Mouse (Mus musculus) embryonic facial prominence, embryonic 15.5 days (tissue): ENCODE data around the gene Enho. TPM values are rescaled to one million over a fixed set of nuclear protein-coding genes. Genes with fewer than 3 reads are reported as not detected.
A peak's percentile ranks its signal among the peaks of the same experiment; 100 is the strongest.

Experiments
- ATAC-seq: fragments of 200-750 bp; cut with Nextera tagmentation; 2 replicates; pipeline ENCODE4 v1.8.0; 2017; ENCODE audit warnings: low read depth, moderate TSS enrichment; ENCODE audit not compliant: insufficient number of reproducible peaks, low FRiP score, low TSS enrichment
- H3K27ac ChIP-seq: fragments of 300-500 bp; sonication (generic); replicated peaks from 2 replicates; pipeline ENCODE4 v1.5.1; 2015; ENCODE audit warnings: mild to moderate bottlenecking, inconsistent platforms
- H3K27me3 ChIP-seq: fragments of 300-500 bp; sonication (generic); 2 replicates; pipeline ENCODE4 v1.6.1; 2015; ENCODE audit warnings: inconsistent platforms
- H3K36me3 ChIP-seq: fragments of 300-500 bp; sonication (generic); 2 replicates; pipeline ENCODE4 v1.6.1; 2015; ENCODE audit warnings: mild to moderate bottlenecking, inconsistent platforms
- H3K4me1 ChIP-seq: fragments of 300-500 bp; sonication (generic); 2 replicates; pipeline ENCODE4 v1.6.1; 2015; ENCODE audit warnings: inconsistent platforms
- H3K4me2 ChIP-seq: fragments of 300-500 bp; sonication (generic); replicated peaks from 2 replicates; pipeline ENCODE4 v1.6.1; 2015; ENCODE audit warnings: mild to moderate bottlenecking, inconsistent platforms
- H3K4me3 ChIP-seq: fragments of 300-500 bp; sonication (generic); replicated peaks from 2 replicates; pipeline ENCODE4 v1.5.1; 2015; ENCODE audit warnings: mild to moderate bottlenecking, inconsistent platforms
- H3K9ac ChIP-seq: fragments of 300-500 bp; sonication (generic); 2 replicates; pipeline ENCODE4 v1.6.1; 2015; ENCODE audit warnings: inconsistent platforms
- H3K9me3 ChIP-seq: fragments of 300-500 bp; sonication (generic); replicated peaks from 2 replicates; pipeline ENCODE4 v1.6.1; 2016; ENCODE audit warnings: inconsistent platforms
- WGBS: fragments of 180-500 bp; shearing (Covaris S2); methylation state at CpG from one replicate; pipeline ENCODE4 v1.1.7; 2015; 5-methylcytosine and 5-hydroxymethylcytosine counted together
- polyA plus RNA-seq: library from polyadenylated mRNA; unstranded; fragments of >200 nt; fragmentation: Nextera tagmentation; extraction: Ambion mirVana; gene quantifications from 2 replicates; pipeline ENCODE4 v1.2.1, GENCODE M21; 2015

Enho gene
- polyA plus RNA-seq, 1 experiment from 2014 or later: 23.8 TPM

DNA sequence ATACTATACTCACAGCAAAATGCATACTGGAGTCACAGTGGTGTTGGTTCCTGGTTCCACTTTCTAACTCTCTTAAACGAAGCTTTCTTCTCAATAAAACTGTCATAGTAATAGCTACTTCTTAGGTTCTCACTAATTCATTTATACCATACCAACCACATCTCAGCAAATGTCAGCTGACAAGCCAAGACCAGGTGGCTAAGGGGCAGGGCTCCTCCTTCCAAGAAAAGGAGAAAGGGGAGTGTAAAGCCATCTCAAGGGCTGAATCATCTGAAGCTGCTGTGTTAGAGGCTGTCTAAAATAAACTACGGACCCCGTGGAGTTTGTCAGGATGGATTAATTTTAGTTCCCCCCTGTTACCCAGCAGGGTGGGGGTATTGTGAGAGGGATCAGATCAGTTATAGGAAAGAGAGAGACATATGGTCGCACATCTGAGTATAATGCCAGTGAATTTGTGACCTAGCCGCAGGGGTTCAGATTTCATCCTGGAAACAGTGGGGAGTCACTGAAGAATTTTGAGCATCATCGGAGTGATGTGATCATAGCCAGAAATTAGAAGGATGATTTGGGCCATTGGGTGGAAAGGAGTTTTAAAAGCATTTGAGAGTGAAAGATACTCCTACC is 1.2 kb upstream of the Enho start:
- Histone ChIP-seq H3K27ac (no peak overlapping the region), H3K4me3 (no peak overlapping the region), H3K9ac (no peak overlapping the region), H3K4me2 (no peak overlapping the region), H3K4me1 (peaks cover 34% of the 10 kb centered on the region), H3K9me3 (no peaks in the 10 kb centered on the region), H3K27me3 (peaks cover 5% of the 10 kb centered on the region; the same call in 1 of the 2 replicates), H3K36me3 (no peaks in the 10 kb centered on the region)
- ATAC-seq: no peak
- 59% methylated on average over 6 of the region's 6 CpGs for WGBS

GRCm38 (mm10) chr4:41639214-41639841 is 796 bp downstream of the Enho start:
- Histone ChIP-seq H3K4me1 (peaks cover 45% of the 10 kb centered on the region), H3K9me3 (no peaks in the 10 kb centered on the region), H3K36me3 (no peaks in the 10 kb centered on the region), H3K4me3 (peak overlapping the region; percentile 54), H3K27me3 (peaks cover 5% of the 10 kb centered on the region; the same call in 1 of the 2 replicates), H3K27ac (no peak overlapping the region; the same call in 1 of the 2 replicates), H3K9ac (peak overlapping the region; percentile 61), H3K4me2 (peak overlapping the region; percentile 68)
- no peak for ATAC-seq
- WGBS: 15% methylated on average over 10 of the region's 10 CpGs

GRCm38 (mm10) chr4:41638828-41639213 is 1.3 kb downstream of the Enho start:
- WGBS: 71% methylated on average over 6 of the region's 6 CpGs
- Histone ChIP-seq H3K36me3 (no peaks in the 10 kb centered on the region), H3K27me3 (peaks cover 5% of the 10 kb centered on the region; the same call in 1 of the 2 replicates), H3K27ac (no peak overlapping the region; the same call in 1 of the 2 replicates), H3K9me3 (no peaks in the 10 kb centered on the region), H3K9ac (no peak overlapping the region), H3K4me2 (peak overlapping the region; percentile 68), H3K4me1 (peaks cover 50% of the 10 kb centered on the region), H3K4me3 (peak overlapping the region; percentile 54)
- ATAC-seq: no peak

GRCm38 (mm10) chr4:41638186-41638731 is 1.9 kb downstream of the Enho start:
- WGBS: 89% methylated on average over 10 of the region's 10 CpGs
- Histone ChIP-seq H3K36me3 (no peaks in the 10 kb centered on the region), H3K4me3 (no peak overlapping the region), H3K27me3 (peaks cover 5% of the 10 kb centered on the region; the same call in 1 of the 2 replicates), H3K4me2 (peak overlapping the region; percentile 68; the same call in 1 of the 2 replicates), H3K27ac (no peak overlapping the region), H3K9ac (no peak overlapping the region), H3K9me3 (no peaks in the 10 kb centered on the region), H3K4me1 (peaks cover 52% of the 10 kb centered on the region)
- no peak for ATAC-seq

DNA sequence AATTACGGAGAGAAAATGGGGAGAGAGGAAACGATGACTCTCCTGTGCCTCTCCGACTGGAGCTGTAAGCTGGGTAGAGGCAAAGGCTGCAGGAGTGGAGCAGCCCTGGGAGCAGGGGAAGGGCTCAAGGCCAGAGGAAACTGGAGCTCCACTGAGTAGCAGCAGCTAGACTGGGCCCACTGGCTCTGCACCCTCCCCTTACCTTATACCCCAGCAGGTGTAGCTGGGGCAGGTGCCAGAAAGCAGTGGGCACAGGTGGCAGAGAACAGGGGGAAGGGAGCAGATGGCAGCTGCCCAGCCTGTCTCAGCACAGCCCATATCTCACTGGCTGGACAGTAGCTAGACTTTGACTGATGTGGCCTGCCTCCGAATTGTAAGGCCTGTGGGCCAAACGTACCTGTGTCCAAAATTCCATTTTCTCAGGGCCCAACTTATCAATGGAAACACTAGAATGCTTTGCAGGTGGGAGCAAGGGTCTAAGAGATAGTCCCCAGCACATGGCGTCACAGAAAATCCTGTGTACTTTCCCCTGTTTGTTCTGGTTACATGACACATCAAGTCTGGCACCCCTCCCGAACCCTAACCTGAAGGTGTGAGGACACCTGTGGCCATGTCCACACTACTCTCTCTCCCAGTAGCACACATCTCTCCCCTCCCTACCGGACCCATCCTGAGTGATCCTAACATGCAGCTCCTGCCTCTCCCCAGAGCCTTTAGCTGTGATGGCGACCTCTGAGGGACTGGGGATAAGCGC is 3.1 kb downstream of the Enho start:
- WGBS: 77% methylated on average over 10 of the region's 10 CpGs
- ATAC-seq: no peak
- peaks cover 64% of the 10 kb centered on the region for H3K4me1 ChIP-seq

DNA sequence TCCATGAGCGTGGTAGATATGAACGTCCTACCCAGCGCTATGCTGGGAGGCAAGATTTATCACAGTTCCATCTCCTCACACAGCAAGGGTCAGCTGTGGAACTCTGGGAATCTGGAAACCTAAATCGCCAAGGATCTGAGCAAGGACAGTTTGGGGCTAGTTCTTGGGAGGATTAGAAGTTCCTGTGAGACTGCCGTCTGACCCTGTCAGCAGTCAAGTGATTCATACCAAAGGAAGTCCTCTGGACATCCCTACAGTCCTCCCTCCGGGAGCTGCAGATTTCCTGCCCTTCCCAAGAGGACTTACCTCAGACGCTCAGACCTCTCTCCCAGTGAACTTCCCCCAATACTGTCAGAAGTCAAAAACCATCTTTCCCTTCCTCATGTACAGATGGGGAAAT is 3.8 kb downstream of the Enho start:
- Histone ChIP-seq H3K9me3 (no peaks in the 10 kb centered on the region), H3K27me3 (peaks cover 5% of the 10 kb centered on the region; the same call in 1 of the 2 replicates), H3K9ac (no peak overlapping the region), H3K4me2 (no peak overlapping the region), H3K4me3 (no peak overlapping the region), H3K36me3 (no peaks in the 10 kb centered on the region), H3K27ac (peak overlapping the region; percentile 58), H3K4me1 (peaks cover 71% of the 10 kb centered on the region)
- 33% methylated on average over 7 of the region's 7 CpGs for WGBS
- ATAC-seq: no peak

More for the DNA sequence above, 3.1 kb downstream of the Enho start:
- H3K9me3 ChIP-seq: no peaks in the 10 kb centered on the region
- no peak overlapping the region for H3K4me3 ChIP-seq
- H3K27ac ChIP-seq: peak overlapping the region; percentile 58; the same call in 1 of the 2 replicates
- H3K4me2 ChIP-seq: no peak overlapping the region
- H3K27me3 ChIP-seq: peaks cover 5% of the 10 kb centered on the region; the same call in 1 of the 2 replicates
- H3K9ac ChIP-seq: no peak overlapping the region
- no peaks in the 10 kb centered on the region for H3K36me3 ChIP-seq

GRCm38 (mm10) chr4:41635906-41636305 is 4.2 kb downstream of the Enho start:
- Histone ChIP-seq H3K9ac (no peak overlapping the region), H3K4me3 (no peak overlapping the region), H3K4me1 (peaks cover 76% of the 10 kb centered on the region), H3K9me3 (no peaks in the 10 kb centered on the region), H3K27ac (peak overlapping the region; percentile 58), H3K27me3 (peaks cover 5% of the 10 kb centered on the region; the same call in 1 of the 2 replicates), H3K4me2 (no peak overlapping the region), H3K36me3 (no peaks in the 10 kb centered on the region)
- ATAC-seq: no peak
- WGBS: 43% methylated on average over 2 of the region's 2 CpGs

DNA sequence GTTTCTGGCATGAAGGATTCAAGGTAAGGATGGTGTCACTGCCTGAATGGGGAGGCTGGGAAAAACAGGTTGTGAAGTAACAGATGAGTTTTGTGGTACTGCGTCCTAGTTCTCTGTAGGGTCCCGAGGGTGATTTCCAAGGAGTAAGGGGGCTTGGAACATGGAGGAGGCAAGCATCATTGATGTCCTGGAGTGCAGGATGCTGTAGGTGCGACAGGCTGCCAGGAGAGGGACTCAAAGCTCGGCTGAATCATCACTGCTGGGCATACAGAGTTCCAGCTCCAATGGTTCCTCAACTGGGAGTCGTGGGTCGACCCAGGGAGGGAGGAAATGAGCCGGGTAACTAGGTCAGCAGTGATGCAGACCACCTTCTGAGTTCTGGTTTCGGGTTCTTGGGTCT is 4.9 kb downstream of the Enho start:
- H3K9me3 ChIP-seq: no peaks in the 10 kb centered on the region
- H3K36me3 ChIP-seq: no peaks in the 10 kb centered on the region
- no peak for ATAC-seq
- no peak overlapping the region for H3K4me2 ChIP-seq
- H3K9ac ChIP-seq: no peak overlapping the region
- H3K4me3 ChIP-seq: no peak overlapping the region
- H3K4me1 ChIP-seq: peaks cover 76% of the 10 kb centered on the region
- H3K27me3 ChIP-seq: peaks cover 5% of the 10 kb centered on the region; the same call in 1 of the 2 replicates
- WGBS: 72% methylated on average over 8 of the region's 8 CpGs
- H3K27ac ChIP-seq: no peak overlapping the region

- no peak overlapping the region for H3K27ac ChIP-seq
- H3K4me3 ChIP-seq: no peak overlapping the region
- peaks cover 81% of the 10 kb centered on the region for H3K4me1 ChIP-seq
- H3K4me2 ChIP-seq: no peak overlapping the region
- ATAC-seq: no peak
- no peak overlapping the region for H3K9ac ChIP-seq
- no peaks in the 10 kb centered on the region for H3K36me3 ChIP-seq
- 84% methylated on average over 8 of the region's 8 CpGs for WGBS
- H3K9me3 ChIP-seq: no peaks in the 10 kb centered on the region
- H3K27me3 ChIP-seq: peaks cover 5% of the 10 kb centered on the region; the same call in 1 of the 2 replicates
These were observed 5.5 kb downstream of the Enho start for GRCm38 (mm10) chr4:41634631-41635030.

DNA sequence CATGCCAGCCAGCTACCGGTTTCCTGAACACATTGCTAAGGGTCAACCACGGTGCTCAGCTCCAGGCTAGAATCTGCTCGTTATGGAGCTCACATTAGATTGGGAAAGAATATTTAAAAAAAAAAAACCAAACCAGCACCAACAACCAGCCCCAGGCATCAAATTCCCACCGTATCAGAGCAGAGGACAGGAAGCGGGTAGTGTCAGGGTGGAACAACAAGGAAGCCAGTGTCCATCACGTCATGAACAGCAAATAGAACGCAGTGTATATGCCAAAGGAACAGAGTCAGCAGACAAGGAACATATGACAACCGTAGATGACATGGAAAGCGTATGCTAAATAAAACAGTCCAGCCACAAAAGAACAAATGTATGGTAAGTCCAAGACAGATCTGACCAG is 7.1 kb downstream of the Enho start:
- WGBS: 45% methylated on average over 9 of the region's 9 CpGs
- no peak overlapping the region for H3K27ac ChIP-seq
- no peak overlapping the region for H3K4me2 ChIP-seq
- H3K27me3 ChIP-seq: peaks cover 5% of the 10 kb centered on the region; the same call in 1 of the 2 replicates
- peaks cover 84% of the 10 kb centered on the region for H3K4me1 ChIP-seq
- H3K9ac ChIP-seq: no peak overlapping the region
- no peaks in the 10 kb centered on the region for H3K36me3 ChIP-seq
- no peak for ATAC-seq
- H3K9me3 ChIP-seq: no peaks in the 10 kb centered on the region
- no peak overlapping the region for H3K4me3 ChIP-seq

DNA sequence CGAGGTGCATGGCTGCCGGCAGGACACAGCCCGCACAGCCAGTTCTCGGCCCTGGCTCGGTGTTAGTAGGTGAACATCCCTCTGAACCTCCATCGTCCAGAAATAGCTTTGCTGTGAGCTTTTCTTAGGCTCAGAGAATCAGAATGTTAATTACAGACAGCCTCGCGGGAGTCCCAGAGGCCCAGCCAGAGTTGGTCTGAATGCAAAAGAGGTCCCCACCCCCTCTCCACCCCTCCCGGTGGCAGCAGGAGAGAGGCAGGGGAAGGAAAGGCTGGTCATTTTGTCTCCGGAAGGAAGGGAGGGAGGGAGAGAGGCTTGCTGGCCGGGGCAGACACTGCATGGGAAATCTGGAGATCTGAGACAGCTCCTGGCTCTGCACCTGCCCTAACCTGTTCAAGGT is 8.7 kb downstream of the Enho start:
- Histone ChIP-seq H3K4me3 (no peak overlapping the region), H3K9me3 (no peaks in the 10 kb centered on the region), H3K4me2 (peak overlapping the region; percentile 28), H3K9ac (no peak overlapping the region), H3K36me3 (no peaks in the 10 kb centered on the region), H3K4me1 (peaks cover 82% of the 10 kb centered on the region), H3K27ac (peak overlapping the region; percentile 58; the same call in 1 of the 2 replicates), H3K27me3 (peaks cover 3% of the 10 kb centered on the region; the same call in 1 of the 2 replicates)
- ATAC-seq: peak; percentile 49; the same call in 1 of the 2 replicates
- 3% methylated on average over 11 of the region's 11 CpGs for WGBS
